ENCODE assay signal across 8 mouse cellular contexts in the genomic region with DNA sequence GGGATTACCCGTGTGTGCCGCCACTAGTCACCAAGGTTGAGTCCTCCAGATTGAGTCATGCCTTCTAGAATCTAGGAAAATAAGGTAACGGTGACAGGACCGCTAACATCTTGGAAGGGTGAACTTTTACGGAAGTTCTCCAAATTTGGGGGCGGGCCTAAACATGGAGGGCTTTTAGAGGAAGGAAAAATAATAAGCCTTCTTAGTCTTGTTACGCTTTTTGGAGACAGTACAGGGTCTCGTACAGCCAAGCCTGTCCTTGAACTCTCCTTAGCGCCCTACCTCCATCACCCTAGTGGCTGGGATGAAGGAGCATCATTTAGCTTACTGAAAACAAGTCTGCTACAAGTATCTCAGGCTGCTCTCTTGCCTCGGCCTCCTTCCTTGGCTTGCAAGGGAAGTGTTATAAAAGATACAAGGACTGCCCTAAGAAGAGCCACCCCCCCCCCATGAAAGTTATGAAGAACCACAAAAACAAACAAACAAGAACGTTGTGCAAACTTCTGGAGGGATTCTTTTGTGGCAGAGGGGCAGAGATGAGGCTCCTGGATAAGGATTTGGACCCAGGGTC. TPM values are rescaled to one million over a fixed set of nuclear protein-coding genes. Genes with fewer than 3 reads are reported as not detected.
DNase-seq lines count a peak whose midpoint lies in the region; ATAC-seq and TF ChIP-seq lines count a peak whose summit lies in the region.

No protein-coding gene starts in this region.

- peak; percentile 24 for DNase-seq in embryo, embryonic 10 days (ENCODE audit: low spot score)
- DNase-seq in embryo, embryonic 11 days: no peak
- no peak for DNase-seq in forebrain, embryonic 14.5 days (ENCODE audit: low spot score)
- DNase-seq in liver, embryonic 14.5 days (ENCODE audit: low read depth in 3 of 3, low spot score in 3 of 3): no peak

- no peak for TF ChIP-seq POLR2A in small intestine, adult 2 months (IDR thresholded peaks at IDR 0.05; ENCODE audit: low read depth, low read length)

- H3K4me3 ChIP-seq in E14TG2a.4 (replicated peaks; ENCODE audit: low read length): peak overlapping the region; percentile 93
- H3K4me3 ChIP-seq in forebrain, embryonic 14.5 days (ENCODE audit: low read depth, low read length): peak overlapping the region; percentile 53
- H3K4me3 ChIP-seq in liver, embryonic 14.5 days (ENCODE audit: insufficient read depth in 1 of 2, low read depth in 2 of 2, low read length in 2 of 2): peak overlapping the region; percentile 87 to 98
- peak overlapping the region; percentile 90 for H3K4me3 ChIP-seq in small intestine, adult 2 months (ENCODE audit: low read depth, low read length)

- no peaks in the 10 kb centered on the region for H3K27me3 ChIP-seq in E14TG2a.4 (ENCODE audit: insufficient read depth, low read length)
- H3K27me3 ChIP-seq in forebrain, embryonic 14.5 days (replicated peaks; ENCODE audit: control insufficient read depth, insufficient read depth, low read length): 0 out of 2 replicates have a peak, but pooled peaks cover 2% of the 10 kb centered on the region
- H3K27me3 ChIP-seq in liver, embryonic 14.5 days (ENCODE audit: control insufficient read depth, insufficient read depth, low read length): no peaks in the 10 kb centered on the region
- no peaks in the 10 kb centered on the region for H3K27me3 ChIP-seq in small intestine, adult 2 months (ENCODE audit: control insufficient read depth, insufficient read depth, low read length)

- H3K4me1 ChIP-seq in E14TG2a.4 (replicated peaks; ENCODE audit: low read depth, low read length): peaks cover 65% of the 10 kb centered on the region
- peaks cover 17% of the 10 kb centered on the region for H3K4me1 ChIP-seq in forebrain, embryonic 14.5 days (ENCODE audit: control insufficient read depth, insufficient read depth, low read length)
- peaks cover 22 to 24% of the 10 kb centered on the region in 2 experiments for H3K4me1 ChIP-seq in liver, embryonic 14.5 days (replicated peaks; ENCODE audit: control insufficient read depth in 2 of 2, insufficient read depth in 2 of 2, low read length in 1 of 2)
- H3K4me1 ChIP-seq in small intestine, adult 2 months (ENCODE audit: control insufficient read depth, insufficient read depth, insufficient read length, low read length): peaks cover 17% of the 10 kb centered on the region; the same call in 1 of the 2 replicates

- H3K36me3 ChIP-seq in E14TG2a.4 (ENCODE audit: insufficient read depth, low read length): peaks cover 45% of the 10 kb centered on the region
- no peaks in the 10 kb centered on the region for H3K36me3 ChIP-seq in forebrain, embryonic 14.5 days (ENCODE audit: control insufficient read depth, insufficient read depth, low read length)
- peaks cover 40% of the 10 kb centered on the region for H3K36me3 ChIP-seq in liver, embryonic 14.5 days (replicated peaks; ENCODE audit: control insufficient read depth, insufficient read depth, low read depth)
- peaks cover 9% of the 10 kb centered on the region for H3K36me3 ChIP-seq in small intestine, adult 2 months (ENCODE audit: control insufficient read depth, insufficient read depth, low read length)

- peak overlapping the region; percentile 98 for H3K4me2 ChIP-seq in forebrain, embryonic 14.5 days (ENCODE audit: low read length)
- peak overlapping the region; percentile 86 for H3K4me2 ChIP-seq in liver, embryonic 14.5 days (ENCODE audit: low read depth)

- TF ChIP-seq EP300 in liver, embryonic 14.5 days (IDR thresholded peaks at IDR 0.05; ENCODE audit: low read depth): no peak

- H3K9ac ChIP-seq in forebrain, embryonic 14.5 days (ENCODE audit: low read length): peak overlapping the region; percentile 69
- peak overlapping the region; percentile 98 for H3K9ac ChIP-seq in liver, embryonic 14.5 days (replicated peaks)

- no peak overlapping the region for H3K27ac ChIP-seq in forebrain, embryonic 14.5 days (ENCODE audit: low read depth, low read length)
- peak overlapping the region; percentile 94 for H3K27ac ChIP-seq in liver, embryonic 14.5 days
- peak overlapping the region; percentile 59; the same call in 1 of the 2 replicates for H3K27ac ChIP-seq in small intestine, adult 2 months (ENCODE audit: insufficient read depth, low read depth, low read length)

- ATAC-seq in forebrain, embryonic 14.5 days: no peak
- ATAC-seq in liver, embryonic 14.5 days (ENCODE audit: insufficient read depth): no peak
- no peak for ATAC-seq in erythroid progenitor cell, adult 5-6 weeks (replicated peaks; ENCODE audit: low FRiP score, poor library complexity, severe bottlenecking)
- no peak for ATAC-seq in frontal cortex, adult (ENCODE audit: low TSS enrichment)

- TF ChIP-seq CTCF in E14TG2a.4 (conservative IDR thresholded peaks at IDR 0.05; ENCODE audit: low read length): no peak
- 0 out of 2 replicates have a peak, but pooled peaks have one; percentile 4 for TF ChIP-seq CTCF in liver, embryonic 14.5 days (IDR thresholded peaks at IDR 0.05; ENCODE audit: low read depth)
- TF ChIP-seq CTCF in small intestine, adult 2 months (IDR thresholded peaks at IDR 0.05; ENCODE audit: extremely low read depth, insufficient read length, insufficient replicate concordance, low read depth, low read length): no peak

- WGBS in forebrain, embryonic 14.5 days: 4% methylated on average over 11 of the region's 11 CpGs
- 1% methylated on average over 11 of the region's 11 CpGs for WGBS in liver, embryonic 14.5 days (ENCODE audit: insufficient replicate concordance)
- 1% methylated on average over 11 of the region's 11 CpGs for WGBS in small intestine, adult 2 months

- H3K9me3 ChIP-seq in E14TG2a.4 (ENCODE audit: low read length): no peaks in the 10 kb centered on the region
- no peaks in the 10 kb centered on the region for H3K9me3 ChIP-seq in forebrain, embryonic 14.5 days (replicated peaks; ENCODE audit: control insufficient read depth, low read length)
- no peaks in the 10 kb centered on the region for H3K9me3 ChIP-seq in liver, embryonic 14.5 days (ENCODE audit: control insufficient read depth, low read length)

RNA-seq across cellular contexts. Expression of a gene that starts 1.5 kb away (rescaled TPM):
- polyA plus RNA-seq in forebrain, embryonic 14.5 days (2014; fragmentation: Nextera tagmentation; extraction: Ambion mirVana): 7.0 and 7.4 TPM in 2 replicates
- polyA plus RNA-seq in liver, embryonic 14.5 days (2012; rRNA removed): 157 and 160 TPM in 2 replicates
- polyA plus RNA-seq in liver, embryonic 14.5 days (2014; fragmentation: Nextera tagmentation; extraction: Ambion mirVana): 61.7 and 67.3 TPM in 2 replicates
- polyA plus RNA-seq in small intestine, adult 2 months (2012; rRNA removed): 37.8 and 43.5 TPM in 2 replicates
- total RNA-seq in erythroid progenitor cell, adult 5-6 weeks (2015; ENCODE audit: low replicate concordance): 596 and 609 TPM in 2 replicates
- total RNA-seq in erythroid progenitor cell, adult 5-6 weeks (2017; ENCODE audit: low replicate concordance): 412 and 455 TPM in 2 replicates

RNA-seq across cellular contexts. Expression of a gene that starts 33.0 kb away (rescaled TPM):
- 175 and 186 TPM in 2 replicates for polyA plus RNA-seq in forebrain, embryonic 14.5 days (2014; fragmentation: Nextera tagmentation; extraction: Ambion mirVana)
- polyA plus RNA-seq in liver, embryonic 14.5 days (2012; rRNA removed): 41.3 and 43.0 TPM in 2 replicates
- polyA plus RNA-seq in liver, embryonic 14.5 days (2014; fragmentation: Nextera tagmentation; extraction: Ambion mirVana): 27.2 and 32.2 TPM in 2 replicates
- 58.9 and 119 TPM in 2 replicates for polyA plus RNA-seq in small intestine, adult 2 months (2012; rRNA removed)
- 75.0 and 87.2 TPM in 2 replicates for total RNA-seq in erythroid progenitor cell, adult 5-6 weeks (2015; ENCODE audit: low replicate concordance)
- 76.9 and 128 TPM in 2 replicates for total RNA-seq in erythroid progenitor cell, adult 5-6 weeks (2017; ENCODE audit: low replicate concordance)

RNA-seq across cellular contexts. Expression of a gene that starts 33.9 kb away (rescaled TPM):
- 26.4 and 30.3 TPM in 2 replicates for polyA plus RNA-seq in forebrain, embryonic 14.5 days (2014; fragmentation: Nextera tagmentation; extraction: Ambion mirVana)
- 5.6 and 6.6 TPM in 2 replicates for polyA plus RNA-seq in liver, embryonic 14.5 days (2012; rRNA removed)
- polyA plus RNA-seq in liver, embryonic 14.5 days (2014; fragmentation: Nextera tagmentation; extraction: Ambion mirVana): 7.2 and 8.9 TPM in 2 replicates
- polyA plus RNA-seq in small intestine, adult 2 months (2012; rRNA removed): 14.6 and 24.5 TPM in 2 replicates
- total RNA-seq in erythroid progenitor cell, adult 5-6 weeks (2015; ENCODE audit: low replicate concordance): 6.5 and 7.5 TPM in 2 replicates
- 4.9 and 19.6 TPM in 2 replicates for total RNA-seq in erythroid progenitor cell, adult 5-6 weeks (2017; ENCODE audit: low replicate concordance)

RNA-seq across cellular contexts. Expression of a gene that starts 44.4 kb away (rescaled TPM):
- 453 and 484 TPM in 2 replicates for polyA plus RNA-seq in forebrain, embryonic 14.5 days (2014; fragmentation: Nextera tagmentation; extraction: Ambion mirVana)
- 165 and 175 TPM in 2 replicates for polyA plus RNA-seq in liver, embryonic 14.5 days (2012; rRNA removed)
- polyA plus RNA-seq in liver, embryonic 14.5 days (2014; fragmentation: Nextera tagmentation; extraction: Ambion mirVana): 176 and 198 TPM in 2 replicates
- polyA plus RNA-seq in small intestine, adult 2 months (2012; rRNA removed): 276 and 540 TPM in 2 replicates
- total RNA-seq in erythroid progenitor cell, adult 5-6 weeks (2015; ENCODE audit: low replicate concordance): 74.2 and 106 TPM in 2 replicates
- 27.9 and 47.0 TPM in 2 replicates for total RNA-seq in erythroid progenitor cell, adult 5-6 weeks (2017; ENCODE audit: low replicate concordance)
